Mouse (Mus musculus) myocyte (in vitro differentiated cells): ENCODE data around the gene Bex1. TPM values are rescaled to one million over a fixed set of nuclear protein-coding genes. Genes with fewer than 3 reads are reported as not detected.

ENCODE experiments used
- H3K27me3 ChIP-seq: one replicate; pipeline ENCODE4 v1.6.1; 2011; ENCODE audit not compliant: control insufficient read depth, insufficient read depth, insufficient read length
- H3K36me3 ChIP-seq: one replicate; pipeline ENCODE4 v1.6.1; 2011; ENCODE audit not compliant: control insufficient read depth, insufficient read depth
- H3K4me2 ChIP-seq: one replicate; pipeline ENCODE4 v1.6.1; 2011; ENCODE audit warnings: low read depth, control low read depth
- H3K4me3 ChIP-seq: one replicate; pipeline ENCODE4 v1.5.1; 2011; ENCODE audit warnings: mild to moderate bottlenecking, control low read depth, moderate library complexity
- H3K79me2 ChIP-seq: one replicate; pipeline ENCODE4 v1.6.1; 2011; ENCODE audit not compliant: control insufficient read depth, insufficient read depth
- H3ac ChIP-seq: one replicate; pipeline ENCODE4 v1.6.1; 2011; ENCODE audit not compliant: control insufficient read depth, insufficient read length
- CEBPB ChIP-seq: IDR thresholded peaks from 2 replicates; pipeline ENCODE4 v1.6.1; 2011; ENCODE audit warnings: mild to moderate bottlenecking, moderate library complexity; ENCODE audit not compliant: poor library complexity, insufficient read depth, severe bottlenecking
- E2F4 ChIP-seq: IDR thresholded peaks from one replicate; pipeline ENCODE4 v1.6.1; 2011; ENCODE audit warnings: mild to moderate bottlenecking, control low read depth, moderate library complexity; ENCODE audit not compliant: insufficient read depth
- MAX ChIP-seq: IDR thresholded peaks from one replicate; pipeline ENCODE4 v1.6.1; 2011; ENCODE audit warnings: low read depth, mild to moderate bottlenecking, control low read depth
- MYOD1 ChIP-seq, 3 experiments: IDR thresholded peaks; one replicate each; pipeline ENCODE4 v1.6.1; 2011; ENCODE audit warnings: control low read depth in 2 of 3, low read depth in 2 of 3, mild to moderate bottlenecking in 2 of 3, moderate library complexity in 1 of 3; ENCODE audit not compliant: insufficient read length in 2 of 3, control insufficient read depth in 1 of 3
- MYOG ChIP-seq, 3 experiments: IDR thresholded peaks; one replicate each; pipeline ENCODE4 v1.6.1; 2011; ENCODE audit warnings: control low read depth in 2 of 3, low read depth in 2 of 3, mild to moderate bottlenecking in 2 of 3; ENCODE audit not compliant: insufficient read length in 2 of 3, control insufficient read depth in 1 of 3, insufficient read depth in 1 of 3
- POLR2A ChIP-seq: IDR thresholded peaks from one replicate; pipeline ENCODE4 v1.6.1; 2011; ENCODE audit warnings: low read depth, mild to moderate bottlenecking, control low read depth, moderate library complexity; ENCODE audit not compliant: insufficient read length
- POLR2AphosphoS2 ChIP-seq: IDR thresholded peaks from one replicate; pipeline ENCODE4 v1.6.1; 2011; ENCODE audit warnings: low read depth, control low read depth; ENCODE audit not compliant: insufficient read length
- REST ChIP-seq: IDR thresholded peaks from one replicate; pipeline ENCODE4 v1.6.1; 2011; ENCODE audit warnings: mild to moderate bottlenecking, control low read depth, moderate library complexity; ENCODE audit not compliant: insufficient read depth, insufficient read length
- SRF ChIP-seq: IDR thresholded peaks from one replicate; pipeline ENCODE4 v1.6.1; 2011; ENCODE audit warnings: low read depth; ENCODE audit not compliant: control insufficient read depth, insufficient read length
- TCF12 ChIP-seq: IDR thresholded peaks from one replicate; pipeline ENCODE4 v1.6.1; 2011; ENCODE audit warnings: mild to moderate bottlenecking, control low read depth; ENCODE audit not compliant: poor library complexity, insufficient read depth, severe bottlenecking
- TCF3 ChIP-seq: IDR thresholded peaks from one replicate; pipeline ENCODE4 v1.6.1; 2011; ENCODE audit warnings: low read depth, control low read depth; ENCODE audit not compliant: insufficient read length
- USF1 ChIP-seq: IDR thresholded peaks from one replicate; pipeline ENCODE4 v1.6.1; 2011; ENCODE audit warnings: low read depth, mild to moderate bottlenecking, control low read depth, moderate library complexity
- polyA plus RNA-seq: library from polyadenylated mRNA; unstranded; fragments of >200 nt; fragmentation: generic; extraction: Trizol; gene quantifications from one replicate; pipeline ENCODE4 v1.2.1, GENCODE M21; 2012; ENCODE audit warnings: missing spikeins

Bex1 gene
- polyA plus RNA-seq, 1 experiment: 12.6 TPM

GRCm38 (mm10) chrX:136216303-136216702, 990 bp upstream of the Bex1 start:
- H3K36me3 ChIP-seq: no peaks in the 10 kb centered on the region
- H3K4me3 ChIP-seq: no peak overlapping the region
- no peak overlapping the region for H3K4me2 ChIP-seq
- TF ChIP-seq CEBPB (no peak), TCF12 (peak; percentile 33), MYOD1 (IDR thresholded peaks at IDR 0.05; ENCODE audit: control insufficient read depth in 1 of 3, insufficient read length in 2 of 3, low read depth in 2 of 3) (peak; percentile 36 to 57 (median 41)), MYOG (IDR thresholded peaks at IDR 0.05; ENCODE audit: control insufficient read depth in 1 of 3, insufficient read depth in 1 of 3, insufficient read length in 2 of 3, low read depth in 2 of 3) (peak in 2 of 3 experiments; percentile 42 to 79)
- no peaks in the 10 kb centered on the region for H3K27me3 ChIP-seq
- H3ac ChIP-seq: no peak overlapping the region
- no peaks in the 10 kb centered on the region for H3K79me2 ChIP-seq

DNA sequence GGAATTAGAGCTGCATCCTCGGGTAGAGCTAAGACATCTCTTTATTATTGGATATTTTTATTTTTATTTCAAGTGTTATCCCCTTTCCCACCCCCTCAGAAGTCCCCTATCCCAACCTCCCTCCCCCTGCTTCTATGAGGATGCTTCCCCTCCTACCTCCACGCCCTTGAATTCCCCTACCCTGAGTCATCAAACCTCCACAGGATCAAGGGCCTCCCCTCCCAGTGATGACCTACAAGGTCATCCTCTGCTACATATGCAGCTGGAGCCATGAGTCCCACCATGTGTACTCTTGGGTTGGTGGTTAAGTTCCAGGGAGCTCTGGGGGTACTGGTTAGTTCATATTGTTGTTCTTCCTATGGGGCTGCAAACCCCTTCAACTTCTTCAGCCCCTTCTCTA, 1.9 kb downstream of the Bex1 start:
- TF ChIP-seq POLR2AphosphoS2 (no peak), REST (no peak)
- H3K4me3 ChIP-seq: no peak overlapping the region
- no peaks in the 10 kb centered on the region for H3K36me3 ChIP-seq
- H3K4me2 ChIP-seq: no peak overlapping the region
- H3ac ChIP-seq: no peak overlapping the region
- no peaks in the 10 kb centered on the region for H3K27me3 ChIP-seq
- H3K79me2 ChIP-seq: no peaks in the 10 kb centered on the region

GRCm38 (mm10) chrX:136204406-136204805, 10.9 kb downstream of the Bex1 start:
- Histone ChIP-seq H3K79me2 (no peaks in the 10 kb centered on the region), H3K27me3 (no peaks in the 10 kb centered on the region), H3K36me3 (no peaks in the 10 kb centered on the region), H3K4me3 (no peak overlapping the region), H3ac (no peak overlapping the region), H3K4me2 (no peak overlapping the region)
- TF ChIP-seq E2F4: no peak
- TF ChIP-seq USF1: no peak
- no peak for TF ChIP-seq TCF3
- no peak for TF ChIP-seq TCF12
- no peak for TF ChIP-seq SRF
- no peak for TF ChIP-seq REST
- no peak for TF ChIP-seq MAX
- TF ChIP-seq MYOD1 (IDR thresholded peaks at IDR 0.05; ENCODE audit: control insufficient read depth in 1 of 3, insufficient read length in 2 of 3, low read depth in 2 of 3): no peak
- no peak for TF ChIP-seq POLR2A
- no peak for TF ChIP-seq CEBPB
- no peak for TF ChIP-seq POLR2AphosphoS2
- no peak for TF ChIP-seq MYOG (IDR thresholded peaks at IDR 0.05; ENCODE audit: control insufficient read depth in 1 of 3, insufficient read depth in 1 of 3, insufficient read length in 2 of 3, low read depth in 2 of 3)

DNA sequence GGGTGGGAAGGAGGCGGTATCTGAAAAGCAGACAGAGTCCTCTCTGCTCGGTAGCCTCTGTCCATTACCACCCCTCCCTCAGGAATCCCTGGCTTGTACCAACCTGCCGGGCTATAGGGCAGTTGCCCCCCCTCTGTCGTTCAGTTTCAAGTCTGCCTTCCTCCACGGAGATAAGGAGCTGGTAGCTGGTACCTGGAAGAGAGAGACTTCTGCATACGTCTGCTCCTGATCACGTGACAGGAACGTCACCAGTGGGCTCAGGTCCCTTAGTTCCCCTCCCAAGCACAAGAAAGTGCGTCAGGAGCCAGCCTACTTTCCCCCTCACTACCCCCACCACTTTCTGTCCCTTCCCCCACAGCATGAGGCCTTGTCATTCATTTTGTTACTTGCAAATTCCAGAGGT, 11.6 kb downstream of the Bex1 start, which contains the start of gene Tceal5:
Tceal5 (minus strand) TSS at position 213 of the 403 bp plus-strand sequence.
- H3K27me3 ChIP-seq: no peaks in the 10 kb centered on the region
- H3K4me3 ChIP-seq: peak within 1 kb of the TSS; percentile 8
- H3K36me3 ChIP-seq: no peaks in the 10 kb centered on the region
- H3K4me2 ChIP-seq: peak within 1 kb of the TSS; percentile 34
- H3K79me2 ChIP-seq: no peaks in the 10 kb centered on the region
- TF ChIP-seq SRF: no peak
- no peak for TF ChIP-seq REST
- TF ChIP-seq USF1: peak; percentile 33
- no peak for TF ChIP-seq POLR2A
- TF ChIP-seq MYOD1 (IDR thresholded peaks at IDR 0.05; ENCODE audit: control insufficient read depth in 1 of 3, insufficient read length in 2 of 3, low read depth in 2 of 3): peak in 1 of 3 experiments; percentile 51
- TF ChIP-seq MAX: no peak
- no peak within 1 kb of the TSS for H3ac ChIP-seq

- Histone ChIP-seq H3K79me2 (no peaks in the 10 kb centered on the region), H3ac (no peak overlapping the region), H3K4me3 (peak overlapping the region; percentile 8), H3K4me2 (no peak overlapping the region), H3K27me3 (no peaks in the 10 kb centered on the region), H3K36me3 (no peaks in the 10 kb centered on the region)
- TF ChIP-seq E2F4: no peak
- no peak for TF ChIP-seq USF1
- TF ChIP-seq SRF: no peak
- TF ChIP-seq TCF12: no peak
- no peak for TF ChIP-seq POLR2A
- TF ChIP-seq MAX: no peak
These were observed 12.1 kb downstream of the Bex1 start for GRCm38 (mm10) chrX:136203257-136203656.

DNA sequence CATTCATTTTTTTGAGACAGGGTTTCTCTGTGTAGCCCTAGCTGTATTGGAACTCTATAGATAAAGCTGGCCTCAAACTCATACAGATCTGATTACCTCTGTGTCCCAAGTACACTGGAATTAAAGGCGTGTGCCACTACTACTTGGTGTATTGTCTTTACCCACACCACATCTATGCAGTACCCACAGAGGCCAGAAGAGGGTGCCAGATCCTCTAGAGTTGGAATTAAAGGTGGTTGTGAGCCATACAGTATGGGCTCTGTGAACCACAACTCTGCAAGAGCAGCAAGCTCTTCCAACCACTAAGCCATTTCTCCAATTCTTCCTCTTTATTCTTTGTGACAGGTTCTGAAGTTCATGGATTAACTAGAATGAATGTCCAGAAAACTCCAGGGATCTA, 18.4 kb downstream of the Bex1 start:
- Histone ChIP-seq H3K27me3 (no peaks in the 10 kb centered on the region), H3ac (no peak overlapping the region), H3K79me2 (no peaks in the 10 kb centered on the region), H3K4me3 (no peak overlapping the region), H3K36me3 (no peaks in the 10 kb centered on the region), H3K4me2 (no peak overlapping the region)
- no peak for TF ChIP-seq POLR2A
